Comparison of ENCODE assay signal across 7 mouse cellular contexts in the genomic region with DNA sequence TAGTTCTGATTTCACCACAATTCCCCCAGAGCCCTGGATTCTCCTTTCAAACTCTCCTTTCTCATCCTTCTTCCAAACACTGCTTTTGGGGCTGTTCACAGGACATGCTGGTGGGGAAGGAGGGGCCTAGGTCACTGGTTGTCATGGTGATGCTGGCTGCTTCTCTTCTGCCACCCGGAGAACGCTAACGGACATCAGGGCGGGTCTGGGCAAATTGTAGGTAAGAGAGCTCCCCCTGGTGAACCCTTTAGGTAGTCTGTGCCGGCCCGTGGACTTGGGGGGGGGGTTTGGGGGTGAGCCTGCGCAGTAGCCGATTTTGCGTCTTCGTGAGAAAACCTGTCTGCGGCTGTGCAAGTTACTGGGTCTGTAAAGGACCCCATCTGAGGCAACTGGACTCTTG. TPM values are rescaled to one million over a fixed set of nuclear protein-coding genes. Genes with fewer than 3 reads are reported as not detected.
A peak's percentile ranks its signal among the peaks of the same experiment; 100 is the strongest.
DNase-seq lines count a peak whose midpoint lies in the region; ATAC-seq lines count a peak whose summit lies in the region.

No protein-coding gene starts in this region.

- H3K4me3 ChIP-seq in intestine, embryonic 14.5 days (ENCODE audit: low read depth, low read length): no peak overlapping the region

- no peak for ATAC-seq in intestine, embryonic 14.5 days (replicated peaks; ENCODE audit: low FRiP score, low TSS enrichment, low read depth)
- peak; percentile 64 for ATAC-seq in megakaryocyte progenitor cell, adult 5-6 weeks (replicated peaks; ENCODE audit: poor library complexity)

- WGBS in intestine, embryonic 14.5 days: 10% methylated on average over 7 of the region's 11 CpGs

- H3K4me1 ChIP-seq in intestine, embryonic 14.5 days (replicated peaks; ENCODE audit: control insufficient read depth, insufficient read depth, low read length): no peaks in the 10 kb centered on the region; the same call in 1 of the 2 replicates

- no peak overlapping the region for H3K9ac ChIP-seq in intestine, embryonic 14.5 days (ENCODE audit: low read length)

- H3K27ac ChIP-seq in intestine, embryonic 14.5 days (ENCODE audit: low read depth): no peak overlapping the region

- H3K9me3 ChIP-seq in intestine, embryonic 14.5 days (ENCODE audit: control insufficient read depth, low read length): no peaks in the 10 kb centered on the region

- H3K36me3 ChIP-seq in intestine, embryonic 14.5 days (ENCODE audit: control insufficient read depth, insufficient read depth, low read length): 0 out of 2 replicates have a peak, but pooled peaks cover 6% of the 10 kb centered on the region

- intact Hi-C loops in left cerebral cortex, postnatal 14 days (cut with DNase I): loop anchor here (2.0 to 10.0 kb wide), 3 partner anchors 19 to 55 kb away; a partner anchor contains a TSS

- peak; percentile 73 to 84 for DNase-seq in adrenal gland, adult (ENCODE audit: inconsistent age in 2 of 2, low spot score in 1 of 2)
- DNase-seq in embryo, embryonic 10 days (ENCODE audit: low spot score): peak; percentile 84
- DNase-seq in gastrocnemius, postnatal 25 days: peak; percentile 59
- peak; percentile 58 for DNase-seq in intestine, embryonic 14.5 days (ENCODE audit: low spot score)
- DNase-seq in left cerebral cortex, postnatal 14 days (ENCODE audit: low spot score in 2 of 2): peak; percentile 69 to 80
- DNase-seq in right cerebral cortex, postnatal 25 days: peak; percentile 62

- no peaks in the 10 kb centered on the region for H3K27me3 ChIP-seq in intestine, embryonic 14.5 days (replicated peaks; ENCODE audit: control insufficient read depth, insufficient read depth, low read length)

- H3K4me2 ChIP-seq in intestine, embryonic 14.5 days (ENCODE audit: low read length): peak overlapping the region; percentile 30

RNA-seq across cellular contexts. Expression of a gene that starts 1.8 kb away (rescaled TPM):
- total RNA-seq in gastrocnemius, postnatal 25 days (2021): 1 to 10 TPM; 1.5 TPM
- 5.8 and 7.5 TPM in 2 replicates for polyA plus RNA-seq in intestine, embryonic 14.5 days (2014; fragmentation: Nextera tagmentation; extraction: Ambion mirVana)
- total RNA-seq in left cerebral cortex, postnatal 14 days (2021): 10 to 100 TPM; 53.9 to 56.1 TPM
- 5.9 TPM in 2 replicates for total RNA-seq in megakaryocyte progenitor cell, adult 5-6 weeks (2015)
- total RNA-seq in megakaryocyte progenitor cell, adult 5-6 weeks (2017): 1.2 and 1.5 TPM in 2 replicates

RNA-seq across cellular contexts. Expression of a gene that starts 4.0 kb away (rescaled TPM):
- total RNA-seq in gastrocnemius, postnatal 25 days (2021): 1 to 10 TPM; 7.6 to 8.1 TPM
- 12.3 and 12.6 TPM in 2 replicates for polyA plus RNA-seq in intestine, embryonic 14.5 days (2014; fragmentation: Nextera tagmentation; extraction: Ambion mirVana)
- total RNA-seq in left cerebral cortex, postnatal 14 days (2021): 10 to 100 TPM; 46.3 to 56.3 TPM
- 8.9 and 10.4 TPM in 2 replicates for total RNA-seq in megakaryocyte progenitor cell, adult 5-6 weeks (2015)
- total RNA-seq in megakaryocyte progenitor cell, adult 5-6 weeks (2017): 12.2 and 25.1 TPM in 2 replicates

RNA-seq across cellular contexts. Expression of a gene that starts 19.2 kb away (rescaled TPM):
- 10 to 100 TPM; 19.5 to 23.1 TPM for total RNA-seq in gastrocnemius, postnatal 25 days (2021)
- 90.5 and 99.5 TPM in 2 replicates for polyA plus RNA-seq in intestine, embryonic 14.5 days (2014; fragmentation: Nextera tagmentation; extraction: Ambion mirVana)
- 10 to 100 TPM; 79.9 to 80.4 TPM for total RNA-seq in left cerebral cortex, postnatal 14 days (2021)
- 25.1 and 30.3 TPM in 2 replicates for total RNA-seq in megakaryocyte progenitor cell, adult 5-6 weeks (2015)
- total RNA-seq in megakaryocyte progenitor cell, adult 5-6 weeks (2017): 136 and 167 TPM in 2 replicates

RNA-seq across cellular contexts. Expression of a gene that starts 19.3 kb away (rescaled TPM):
- 10 to 100 TPM; 37.8 to 38.5 TPM for total RNA-seq in gastrocnemius, postnatal 25 days (2021)
- polyA plus RNA-seq in intestine, embryonic 14.5 days (2014; fragmentation: Nextera tagmentation; extraction: Ambion mirVana): 150 and 157 TPM in 2 replicates
- total RNA-seq in left cerebral cortex, postnatal 14 days (2021): 10 to 100 TPM; 25.8 to 28.6 TPM
- total RNA-seq in megakaryocyte progenitor cell, adult 5-6 weeks (2015): 116 and 133 TPM in 2 replicates
- 79.3 and 90.7 TPM in 2 replicates for total RNA-seq in megakaryocyte progenitor cell, adult 5-6 weeks (2017)

RNA-seq across cellular contexts. Expression of a gene that starts 27.8 kb away (rescaled TPM):
- not detected for total RNA-seq in gastrocnemius, postnatal 25 days (2021)
- polyA plus RNA-seq in intestine, embryonic 14.5 days (2014; fragmentation: Nextera tagmentation; extraction: Ambion mirVana): not detected in 2 replicates
- not detected for total RNA-seq in left cerebral cortex, postnatal 14 days (2021)
- not detected in 2 replicates for total RNA-seq in megakaryocyte progenitor cell, adult 5-6 weeks (2015)
- total RNA-seq in megakaryocyte progenitor cell, adult 5-6 weeks (2017): not detected in 2 replicates

Comparison
In these comparisons a context has a peak if more than half of its experiments do, and no peak if none do; other contexts are left out.
1. RNA of a gene that starts 1.8 kb away (total RNA-seq): 53.9 to 56.1 TPM in left cerebral cortex, postnatal 14 days; 1.2 to 5.9 TPM in megakaryocyte progenitor cell, adult 5-6 weeks and 1.5 TPM in gastrocnemius, postnatal 25 days; every median in the first group is over 4 times any median in the second.
2. Peak in every context shown above with its lines, with median percentiles within 50 percentile points of each other: DNase-seq.